Comparison of ENCODE assay signal across 8 mouse cellular contexts in the genomic region with DNA sequence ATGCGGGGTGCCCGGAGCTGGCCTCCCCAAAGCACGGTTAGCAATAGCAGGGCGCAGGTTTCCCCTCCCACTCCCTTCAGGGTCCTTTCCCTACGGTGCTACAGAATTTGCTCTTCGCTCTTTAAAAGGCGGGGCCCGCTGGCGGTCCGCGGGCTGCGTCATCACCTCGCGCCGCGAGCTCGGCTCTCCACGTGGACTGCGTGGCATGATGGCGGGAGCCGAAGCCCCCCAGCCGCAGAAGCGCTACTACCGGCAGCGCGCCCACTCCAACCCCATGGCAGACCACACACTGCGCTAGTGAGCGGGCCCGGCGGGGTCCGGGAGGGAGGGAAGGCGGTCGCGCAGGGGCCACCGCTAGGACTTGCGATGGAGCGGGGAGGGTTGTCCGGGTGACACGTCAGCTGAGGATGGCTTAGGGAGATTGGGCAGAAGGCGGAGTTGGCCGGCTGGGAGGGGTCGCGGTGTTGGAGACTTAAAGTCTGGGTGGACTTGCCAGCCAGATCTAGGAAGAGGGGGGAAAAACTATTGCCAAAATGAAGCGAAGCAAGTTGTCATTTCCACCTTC. TPM values are rescaled to one million over a fixed set of nuclear protein-coding genes. Genes with fewer than 3 reads are reported as not detected.
DNase-seq lines count a peak whose midpoint lies in the region; ATAC-seq lines count a peak whose summit lies in the region.

No protein-coding gene starts in this region.

- peaks cover 14% of the 10 kb centered on the region for H3K4me1 ChIP-seq in hindbrain, embryonic 15.5 days (replicated peaks)

- H3K9me3 ChIP-seq in hindbrain, embryonic 15.5 days = no peaks in the 10 kb centered on the region

- peak; percentile 94 for DNase-seq in R1 (ENCODE audit: low read depth, low spot score)
- peak; percentile 87 to 92 for DNase-seq in cerebellum, postnatal 36 days
- DNase-seq in frontal cortex, postnatal 36 days (ENCODE audit: low spot score in 2 of 2) = peak; percentile 90 to 94
- peak; percentile 84 for DNase-seq in left cerebral cortex, adult 11 months (ENCODE audit: low spot score)
- peak; percentile 89 for DNase-seq in lung, postnatal 36 days
- peak; percentile 95 for DNase-seq in retina, embryonic 14.5 days (ENCODE audit: low spot score)
- DNase-seq in thymus, postnatal 4 days = peak; percentile 90

- under 1% methylated on average over 44 of the region's 44 CpGs for WGBS in hindbrain, embryonic 15.5 days

- peaks cover 4% of the 10 kb centered on the region for H3K27me3 ChIP-seq in hindbrain, embryonic 15.5 days

- ATAC-seq in hindbrain, embryonic 15.5 days (ENCODE audit: low FRiP score, low read depth) = peak; percentile 87

- peak overlapping the region; percentile 69 for H3K4me3 ChIP-seq in hindbrain, embryonic 15.5 days

- peak overlapping the region; percentile 93 for H3K4me2 ChIP-seq in hindbrain, embryonic 15.5 days

- H3K36me3 ChIP-seq in hindbrain, embryonic 15.5 days = no peaks in the 10 kb centered on the region

- H3K9ac ChIP-seq in hindbrain, embryonic 15.5 days = peak overlapping the region; percentile 69

- H3K27ac ChIP-seq in hindbrain, embryonic 15.5 days (replicated peaks) = peak overlapping the region; percentile 47

RNA-seq across cellular contexts. Expression of gene Eef1akmt3, which starts 0.5 kb away (rescaled TPM):
- polyA plus RNA-seq in hindbrain, embryonic 15.5 days (2015; fragmentation: Nextera tagmentation; extraction: Ambion mirVana) = 0.14 and 0.22 TPM in 2 replicates

RNA-seq across cellular contexts. Expression of gene Mettl1, which starts 0.6 kb away (rescaled TPM):
- polyA plus RNA-seq in hindbrain, embryonic 15.5 days (2015; fragmentation: Nextera tagmentation; extraction: Ambion mirVana) = 22.8 and 25.1 TPM in 2 replicates

RNA-seq across cellular contexts. Expression of gene Cyp27b1, which starts 6.2 kb away (rescaled TPM):
- polyA plus RNA-seq in hindbrain, embryonic 15.5 days (2015; fragmentation: Nextera tagmentation; extraction: Ambion mirVana) = 0.21 and 0.26 TPM in 2 replicates

RNA-seq across cellular contexts. Expression of gene Tsfm, which starts 11.2 kb away (rescaled TPM):
- 61.6 and 64.7 TPM in 2 replicates for polyA plus RNA-seq in hindbrain, embryonic 15.5 days (2015; fragmentation: Nextera tagmentation; extraction: Ambion mirVana)

RNA-seq across cellular contexts. Expression of gene March9, which starts 18.1 kb away (rescaled TPM):
- polyA plus RNA-seq in hindbrain, embryonic 15.5 days (2015; fragmentation: Nextera tagmentation; extraction: Ambion mirVana) = 7.3 and 8.4 TPM in 2 replicates

Comparison
In these comparisons a context has a peak if more than half of its experiments do, and no peak if none do; other contexts are left out.
1. Peak in every context shown above with its lines: DNase-seq, ATAC-seq, H3K4me3 ChIP-seq and H3K27ac ChIP-seq.